Mouse (Mus musculus): ENCODE measurements at regions not wholly inside any gene's neighbourhood (a gene's known extent, or its start where the extent isn't known, plus 50 kb on each side); places are given as distances from the start of the nearest gene placed in this dataset.
A peak's percentile ranks its signal among the peaks of the same experiment; 100 is the strongest.
"Not testable (repeated sequence)": the region's sequence is repeated elsewhere in the genome, so short reads cannot be mapped to it uniquely, and the experiment has no call there.

GRCm38 (mm10) chr1:157048996-157049395, 59.5 kb downstream of the Tex35 start:
- no peak for DNase-seq

DNA sequence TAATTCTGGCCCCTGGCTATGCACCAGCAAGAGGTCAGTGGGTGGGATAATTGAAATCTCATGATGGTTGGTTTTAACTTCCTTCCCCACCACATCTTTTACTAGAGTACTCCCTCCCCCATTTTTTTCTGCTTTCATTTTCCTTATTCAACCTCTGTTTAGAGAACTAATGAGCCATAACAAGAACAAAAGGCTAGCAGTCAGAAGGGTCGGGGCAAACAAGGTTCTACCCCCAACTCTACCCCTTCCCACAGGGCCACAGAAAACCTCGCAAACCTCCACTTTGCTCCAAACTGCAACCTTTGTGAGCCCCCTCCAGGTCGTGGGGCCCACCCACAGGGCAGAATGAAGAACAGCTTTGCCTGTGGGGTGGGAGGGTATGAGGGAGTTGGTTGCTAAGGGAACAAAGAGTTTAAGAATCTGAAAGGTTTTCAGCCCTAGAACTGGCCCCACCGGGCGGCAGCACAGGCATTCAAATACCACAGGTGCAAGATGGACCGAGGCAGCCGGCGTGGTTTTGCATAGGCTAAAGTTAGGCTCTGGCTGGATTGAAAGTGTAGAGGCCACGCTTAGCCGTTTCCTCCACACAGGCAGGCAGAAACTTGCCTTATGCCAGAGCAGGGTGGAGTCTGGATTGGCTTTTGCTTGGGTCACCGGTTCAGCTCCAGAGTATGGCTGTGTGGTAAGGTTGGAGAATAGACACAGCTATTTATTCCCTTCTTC, 60.1 kb downstream of the Tex35 start:
- DNase-seq = no peak

DNA sequence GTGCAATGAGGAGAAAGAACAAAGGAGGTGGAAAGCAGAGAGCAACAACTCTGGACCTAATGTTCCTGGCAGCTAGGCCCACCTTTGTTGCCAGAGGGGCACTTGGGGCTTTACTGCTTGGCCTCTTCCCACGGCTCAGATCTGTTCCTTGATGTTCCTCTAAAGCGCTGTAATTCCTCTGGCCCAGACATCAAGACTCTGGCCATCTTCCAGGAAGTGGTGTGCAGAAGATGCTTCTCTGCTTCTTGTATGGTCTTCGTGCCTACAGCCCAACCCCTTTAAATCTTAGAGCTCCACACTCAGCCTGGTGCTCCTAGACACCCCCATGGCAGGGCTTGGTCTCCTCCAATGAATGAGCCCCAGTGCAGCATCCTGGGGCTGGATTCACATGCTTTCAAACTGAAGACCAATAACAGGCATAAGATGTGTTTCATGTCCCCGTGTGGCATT, 60.7 kb downstream of the Tex35 start:
- no peak for DNase-seq

- no peak for DNase-seq
Measured at GRCm38 (mm10) chr1:157046760-157047182, 61.7 kb downstream of the Tex35 start.

DNA sequence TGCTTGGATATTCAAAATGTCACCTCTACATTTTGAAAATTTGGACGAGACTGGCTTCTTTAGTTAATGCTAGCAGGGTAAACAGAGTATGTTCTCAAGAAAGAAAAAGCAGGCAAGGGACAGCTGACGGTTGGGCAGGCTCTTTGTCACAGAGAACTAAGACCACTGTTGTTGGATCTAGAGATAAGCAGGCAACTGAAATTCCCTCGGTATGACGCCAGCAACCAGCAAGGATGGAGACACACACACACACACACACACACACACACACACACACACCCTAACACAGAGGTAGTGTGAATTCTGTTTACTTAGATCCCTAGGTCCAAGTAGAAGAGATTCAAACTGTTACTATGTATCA, 68.7 kb downstream of the Tex35 start:
- DNase-seq = no peak

DNA sequence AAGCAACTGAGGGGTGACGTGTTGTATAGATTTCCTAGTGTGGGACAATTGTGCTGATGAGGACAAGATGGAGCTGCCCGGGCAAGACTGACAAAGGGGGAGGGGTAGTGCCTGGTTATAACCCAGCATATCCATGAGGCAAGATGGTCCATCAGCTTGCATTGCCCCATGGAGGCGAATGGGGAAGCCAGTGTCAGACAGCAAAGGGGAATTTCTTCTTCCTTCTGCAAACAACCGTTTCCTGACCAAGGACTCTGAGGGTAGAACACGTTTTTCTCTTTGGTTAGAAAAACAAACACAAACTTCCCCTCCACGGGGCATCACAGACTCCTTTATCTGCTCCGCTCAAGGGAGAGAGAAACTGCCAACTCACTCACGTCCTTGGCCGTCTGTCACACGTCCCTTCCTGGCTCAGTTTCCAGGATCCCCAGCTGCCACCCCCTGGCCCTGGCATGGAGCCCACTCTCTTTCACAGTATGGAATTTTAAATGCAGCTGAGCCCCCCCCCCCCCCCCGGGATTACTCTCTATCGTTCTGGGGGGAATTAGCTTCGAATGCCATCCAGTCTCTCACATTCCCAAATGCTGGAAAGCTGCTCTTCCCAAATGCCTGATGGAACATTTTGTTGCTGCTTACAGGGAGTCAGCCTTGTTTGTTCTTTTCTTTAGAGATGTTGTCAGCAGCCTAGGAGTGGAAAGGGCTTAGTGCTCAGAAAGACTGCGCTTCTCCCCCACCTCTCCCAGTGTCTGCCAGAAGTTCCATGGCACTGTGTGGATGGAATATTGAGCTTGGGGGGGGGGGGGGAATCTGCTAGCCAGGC, 69.3 kb downstream of the Tex35 start:
- DNase-seq = peak; percentile 66 to 71

DNA sequence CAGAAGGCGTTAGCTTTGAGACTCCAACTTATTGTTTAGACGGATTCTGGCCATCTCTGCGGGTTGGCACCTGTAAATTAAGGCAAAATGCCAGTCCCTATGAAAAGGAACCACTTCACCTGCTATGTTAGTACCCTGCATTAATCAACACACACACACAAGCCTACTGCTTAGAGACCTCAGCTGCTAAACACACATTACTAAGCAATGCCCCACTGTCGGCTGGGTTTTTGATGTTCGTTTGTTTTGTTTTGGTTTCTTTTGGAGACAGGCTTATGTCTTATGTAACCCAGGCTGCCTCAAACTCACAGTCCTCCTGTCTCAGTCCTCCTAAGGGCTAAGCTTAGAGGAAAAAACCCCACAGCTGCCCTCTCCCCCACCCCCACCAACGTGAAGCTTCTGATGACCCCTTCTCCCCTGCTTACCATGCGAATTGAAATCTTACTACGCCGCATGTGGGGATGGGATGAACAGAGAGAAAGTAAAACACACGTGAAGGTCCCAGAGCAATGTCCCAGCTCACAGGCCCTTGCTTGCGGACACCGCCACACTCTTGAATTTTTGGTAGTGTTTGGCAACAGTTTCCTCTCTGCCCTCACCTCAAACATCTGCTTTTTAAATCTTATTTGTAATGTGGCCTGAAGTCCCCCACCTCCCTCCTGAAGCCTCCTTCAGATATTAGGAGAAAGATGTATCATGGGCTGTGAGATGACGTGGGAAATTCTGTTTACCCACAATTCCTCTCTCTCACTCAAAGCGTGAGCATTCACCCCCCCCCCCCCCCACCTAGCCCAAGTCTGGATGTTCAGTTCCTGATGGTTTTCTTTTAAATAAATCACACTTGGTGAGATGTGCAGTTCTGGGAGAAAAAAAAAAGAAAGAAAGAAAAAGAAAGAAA, 70.1 kb downstream of the Tex35 start:
- no peak for DNase-seq

DNA sequence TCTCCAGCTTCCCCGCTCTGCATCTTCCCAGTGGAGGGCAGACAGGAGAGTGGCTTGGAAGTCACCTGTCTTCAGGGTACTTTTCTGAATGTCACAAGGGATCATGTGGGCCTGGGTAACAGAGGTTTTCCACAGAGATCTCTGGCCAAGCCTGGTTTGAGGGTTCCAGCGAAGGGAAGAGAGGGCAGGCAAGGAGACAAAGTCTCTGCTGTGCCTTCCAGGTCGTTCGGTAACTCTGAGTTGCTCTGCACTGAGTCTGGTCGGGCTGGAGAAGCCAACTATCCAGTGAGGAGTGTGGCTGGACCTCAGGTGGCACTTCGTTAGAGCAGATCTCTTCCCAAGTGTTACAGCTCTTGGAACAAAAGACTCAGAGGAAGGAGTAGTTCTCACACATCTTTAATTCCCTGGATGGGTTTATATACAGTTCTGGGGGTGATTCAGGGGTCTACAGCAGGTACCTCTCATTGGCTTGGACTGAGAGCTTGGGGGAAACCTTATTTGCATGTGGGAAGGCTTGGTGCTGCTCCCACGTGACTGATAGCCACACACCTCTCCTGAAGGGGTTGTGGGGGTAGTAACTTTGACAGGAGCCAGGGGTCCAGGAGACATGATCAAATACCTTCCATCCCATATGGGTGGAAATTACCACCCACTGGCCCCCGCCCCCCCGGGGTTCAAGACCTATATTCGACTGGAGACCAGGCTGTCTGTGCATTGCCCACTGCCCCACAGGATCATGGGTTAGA, 71.1 kb downstream of the Tex35 start:
- no peak for DNase-seq

- DNase-seq = no peak
Measured at GRCm38 (mm10) chr1:157036779-157037178, 71.7 kb downstream of the Tex35 start.

DNA sequence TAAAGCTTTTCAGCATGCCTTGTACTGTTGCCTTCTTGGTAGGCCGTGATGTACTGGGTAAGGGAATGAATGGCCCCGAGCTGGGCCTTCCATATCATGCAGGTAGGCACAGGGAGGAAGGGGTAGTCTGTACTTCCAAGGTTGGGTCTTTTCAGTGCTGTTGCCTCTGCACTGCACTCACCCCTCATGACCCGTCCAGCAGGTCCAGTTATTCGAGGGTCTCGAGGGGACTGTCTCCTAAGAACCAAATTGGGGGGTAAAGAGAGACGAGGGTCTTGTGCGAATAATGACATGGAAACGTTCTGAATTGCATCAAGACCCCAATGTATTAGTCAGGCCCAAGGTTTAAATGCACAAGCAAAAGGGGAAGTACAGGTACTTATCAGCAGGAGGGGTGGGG, 73.3 kb downstream of the Tex35 start:
- not testable (repeated sequence) for DNase-seq

- no peak for DNase-seq
Measured at GRCm38 (mm10) chr1:157028682-157029081, 79.8 kb downstream of the Tex35 start.

GRCm38 (mm10) chr1:157027681-157028080, 80.8 kb downstream of the Tex35 start:
- DNase-seq = no peak

DNA sequence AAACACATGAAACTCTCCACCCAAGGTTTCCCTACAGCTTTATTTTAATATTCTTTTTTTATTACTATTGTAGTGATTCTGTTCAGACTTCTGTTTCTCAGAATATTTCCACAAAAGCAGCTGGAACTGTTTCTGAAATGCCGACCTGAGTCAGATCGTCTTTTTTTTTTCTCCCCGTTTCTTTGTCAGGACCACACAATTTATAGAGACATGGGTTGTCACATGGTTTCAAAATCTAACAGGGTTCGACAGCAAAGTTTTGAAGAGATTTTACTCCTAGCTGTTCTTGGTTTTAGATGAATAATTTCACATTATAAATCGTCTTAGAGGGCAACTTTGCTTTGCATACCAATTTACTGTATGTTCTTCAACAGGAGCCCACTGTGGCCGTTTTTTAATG, 84.0 kb upstream of the Ralgps2 start:
- DNase-seq = no peak

DNA sequence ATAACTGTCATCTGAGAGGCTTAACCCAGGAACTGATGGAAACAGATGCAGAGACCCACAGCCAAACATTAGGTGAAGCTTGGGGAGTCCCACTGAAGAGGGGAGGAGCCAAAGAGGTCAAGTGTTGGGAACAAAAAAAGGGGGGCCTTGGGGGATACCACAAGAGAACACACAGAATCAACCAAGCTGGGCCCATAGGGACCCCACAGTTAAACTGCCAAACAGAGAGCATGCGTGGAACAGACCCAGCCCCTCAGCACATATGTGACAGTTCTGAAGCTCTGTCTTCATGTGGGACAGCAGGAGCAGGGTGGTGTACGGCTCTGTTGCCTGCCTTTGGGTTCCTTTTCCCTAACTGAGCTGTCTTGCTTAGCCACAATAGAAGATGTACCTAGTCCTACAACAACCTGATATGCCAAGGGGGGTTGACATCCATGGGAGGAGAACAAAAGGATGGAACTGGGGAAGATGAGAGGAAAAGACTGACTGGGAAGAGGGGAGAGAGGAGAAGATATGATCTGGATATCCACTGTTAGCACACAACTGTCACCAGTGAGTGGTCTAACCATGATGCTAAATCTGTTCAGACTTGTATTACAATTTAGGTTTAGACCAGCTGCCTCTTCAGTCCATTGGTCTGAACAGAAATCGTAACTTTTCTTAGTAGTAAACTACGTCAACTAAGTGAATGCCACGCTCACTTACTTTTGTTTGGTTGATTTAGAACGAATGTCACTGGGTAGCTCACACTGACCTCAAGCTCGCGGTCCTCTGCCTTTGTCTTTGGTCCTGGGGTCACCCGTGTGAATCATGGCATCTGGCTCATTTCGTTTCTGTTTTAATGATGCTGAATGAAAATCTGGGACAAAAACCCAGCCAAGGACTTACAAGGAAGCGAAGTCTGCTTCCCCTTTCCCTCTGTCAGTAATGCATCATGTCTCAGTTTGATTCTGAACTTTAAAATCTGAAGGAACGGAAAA, 83.3 kb upstream of the Ralgps2 start:
- DNase-seq = peak in 1 of 2 experiments; percentile 22

DNA sequence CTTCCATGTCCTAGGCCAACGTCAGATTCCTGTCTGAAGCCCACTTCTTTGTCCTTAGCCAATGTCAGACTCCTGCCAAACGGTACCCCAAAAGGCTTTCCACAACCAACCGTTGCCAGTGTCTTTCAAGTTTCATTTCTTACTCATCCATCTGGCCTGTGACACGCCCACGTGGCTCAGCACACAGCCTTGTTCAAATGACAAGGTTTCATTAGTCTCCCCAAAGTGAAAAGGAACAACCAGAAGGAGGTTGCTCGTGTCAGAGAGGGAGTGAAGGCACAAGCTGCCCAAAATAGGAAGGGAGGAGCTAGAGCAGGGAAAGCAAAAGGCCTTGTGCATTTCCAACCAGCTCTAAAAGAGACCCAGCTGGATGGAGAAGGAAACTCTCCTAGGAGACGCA, 80.5 kb upstream of the Ralgps2 start:
- peak; percentile 42 to 66 for DNase-seq

DNA sequence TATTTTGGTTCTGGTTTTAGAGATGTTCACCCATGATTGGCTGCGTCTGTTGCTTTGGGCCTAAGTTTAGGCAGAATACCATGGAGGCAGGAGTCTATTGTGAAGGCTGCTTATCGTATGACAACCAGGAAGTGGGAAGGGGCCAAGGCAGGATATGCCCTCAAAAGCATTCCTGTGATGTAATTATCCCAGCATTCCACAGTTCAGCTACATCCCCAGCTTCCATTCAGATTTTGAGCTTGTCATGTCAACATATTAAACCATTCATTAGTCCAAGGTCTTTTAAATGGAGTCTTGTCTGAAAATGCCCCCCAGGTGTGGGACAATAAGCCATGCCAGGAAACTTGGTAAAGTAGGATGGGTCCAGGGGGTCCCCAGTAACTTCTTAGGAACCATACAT, 79.3 kb upstream of the Ralgps2 start:
- DNase-seq = no peak

DNA sequence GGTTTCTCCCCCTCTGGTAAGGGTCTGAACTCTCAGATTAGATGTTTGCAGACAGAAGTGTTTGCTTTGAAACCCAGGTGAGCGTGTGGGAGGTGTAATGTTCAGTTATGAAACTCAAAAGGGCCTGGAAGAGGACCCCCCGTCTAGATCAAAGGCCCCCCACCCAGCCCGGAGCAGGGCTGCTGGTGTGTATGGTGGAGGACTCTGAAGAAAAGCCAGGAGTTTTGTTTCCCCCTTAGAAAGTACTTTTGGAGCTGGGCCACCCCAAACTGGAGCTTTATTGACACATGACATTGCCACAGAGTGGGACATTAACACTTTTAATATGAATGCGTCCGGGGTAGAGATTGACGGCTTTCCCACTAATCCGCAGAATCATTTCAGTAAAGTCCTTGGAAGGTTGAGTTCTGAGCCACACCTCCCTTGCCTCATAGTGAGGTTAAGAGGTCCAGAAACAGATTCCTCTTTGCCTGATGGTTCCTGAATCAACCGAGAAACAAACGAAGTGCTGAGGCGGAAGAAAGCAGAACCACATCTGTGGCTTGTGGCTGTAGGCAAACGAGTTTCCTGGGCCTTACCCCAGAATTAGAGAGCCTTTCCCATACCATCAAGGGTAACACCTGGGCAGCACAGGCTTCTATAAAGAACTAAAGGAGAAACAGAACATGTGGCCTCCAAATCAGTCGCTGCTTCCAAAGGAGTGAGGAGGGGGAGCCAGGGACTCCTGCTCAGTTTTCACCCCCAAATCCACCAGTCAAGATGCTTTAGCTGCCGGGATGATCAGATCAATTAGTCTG, 78.0 kb upstream of the Ralgps2 start:
- DNase-seq = no peak

DNA sequence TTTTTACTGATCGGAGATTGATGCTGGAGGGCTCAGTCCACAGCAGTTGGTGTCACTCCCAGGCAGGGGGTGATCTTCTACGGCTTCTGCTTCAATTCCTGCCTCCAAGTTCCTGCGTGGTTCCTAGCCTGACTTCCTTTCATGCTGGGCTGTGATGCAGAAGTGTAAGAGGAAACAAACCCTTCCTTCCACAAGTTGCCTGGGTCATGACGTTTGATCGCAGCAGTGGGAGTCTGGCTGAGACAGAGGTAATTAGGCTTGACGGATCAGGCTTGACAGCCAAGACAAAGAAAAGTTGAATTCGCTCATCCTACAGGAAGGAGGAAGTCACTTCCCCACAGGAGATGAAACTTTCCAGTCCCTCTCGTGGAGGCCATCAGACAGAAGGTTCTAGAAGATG, 77.2 kb upstream of the Ralgps2 start:
- DNase-seq = no peak

Measured in adrenal gland, postnatal 36 days (tissue).